Mouse (Mus musculus) cortical plate, adult 2 months (tissue): ENCODE data around the gene Mtfr1l.

ENCODE experiments used
- CTCF ChIP-seq: fragments of 200-500 bp; IDR thresholded peaks from 2 replicates; pipeline ENCODE4 v1.5.1; 2011; ENCODE audit warnings: mild to moderate bottlenecking, control low read depth, low read length; ENCODE audit not compliant: insufficient read depth; ENCODE audit errors: extremely low read depth
- POLR2A ChIP-seq: fragments of 200-500 bp; IDR thresholded peaks from 2 replicates; pipeline ENCODE4 v1.6.1; 2011; ENCODE audit warnings: mild to moderate bottlenecking, low read length, control low read depth; ENCODE audit not compliant: insufficient read depth; ENCODE audit errors: extremely low read depth

DNA sequence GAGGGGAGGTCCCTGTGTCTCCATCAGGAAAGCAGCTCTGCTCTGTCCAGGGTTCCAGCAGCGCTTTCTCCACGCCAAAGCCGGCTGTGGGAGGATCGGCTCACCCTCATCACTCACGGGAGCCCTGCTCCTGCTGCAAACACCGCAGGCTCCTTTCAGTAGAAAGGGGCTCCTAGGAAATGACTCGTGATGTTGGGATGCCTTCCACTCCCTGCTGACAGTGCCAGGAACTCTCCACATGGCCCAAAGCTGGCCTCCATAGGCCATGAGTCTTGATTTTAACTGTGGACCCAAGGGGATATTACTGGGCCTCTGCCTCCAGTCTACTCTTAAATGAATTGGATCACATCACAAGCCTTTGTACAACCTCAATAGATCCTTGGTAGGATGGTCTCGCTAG lies 34.6 kb upstream of the Mtfr1l start:
- no peak for TF ChIP-seq POLR2A
- no peak for TF ChIP-seq CTCF
